Mouse (Mus musculus) hindbrain, embryonic 16.5 days (tissue): Measurements from ENCODE around the gene Rtl8c. TPM values are rescaled to one million over a fixed set of nuclear protein-coding genes. Genes with fewer than 3 reads are reported as not detected.
"Not testable (repeated sequence)": the region's sequence is repeated elsewhere in the genome, so short reads cannot be mapped to it uniquely, and the experiment has no call there.

Experiments
- ATAC-seq: fragments of 200-750 bp; cut with Nextera tagmentation; 2 replicates; pipeline ENCODE4 v1.8.0; 2017; ENCODE audit warnings: moderate TSS enrichment, moderate library complexity
- H3K27ac ChIP-seq: fragments of 300-500 bp; sonication (generic); 2 replicates; pipeline ENCODE4 v1.5.1; 2014; ENCODE audit warnings: low read depth, mild to moderate bottlenecking, control low read depth, low read length, moderate library complexity
- H3K27me3 ChIP-seq: fragments of 300-500 bp; sonication (generic); replicated peaks from 2 replicates; pipeline ENCODE4 v1.6.1; 2014; ENCODE audit warnings: low read length; ENCODE audit not compliant: control insufficient read depth, insufficient read depth
- H3K36me3 ChIP-seq: fragments of 300-500 bp; sonication (generic); 2 replicates; pipeline ENCODE4 v1.6.1; 2014; ENCODE audit warnings: mild to moderate bottlenecking, low read length, moderate library complexity, mixed read lengths; ENCODE audit not compliant: control insufficient read depth, insufficient read depth
- H3K4me1 ChIP-seq: fragments of 300-500 bp; sonication (generic); 2 replicates; pipeline ENCODE4 v1.6.1; 2014; ENCODE audit warnings: low read depth, low read length; ENCODE audit not compliant: control insufficient read depth, insufficient read depth
- H3K4me2 ChIP-seq: fragments of 300-500 bp; sonication (generic); 2 replicates; pipeline ENCODE4 v1.6.1; 2014; ENCODE audit warnings: mild to moderate bottlenecking, low read length, control low read depth, moderate library complexity
- H3K4me3 ChIP-seq: fragments of 300-500 bp; sonication (generic); 2 replicates; pipeline ENCODE4 v1.5.1; 2014; ENCODE audit warnings: mild to moderate bottlenecking, low read length, control low read depth, moderate library complexity
- H3K9ac ChIP-seq: fragments of 300-500 bp; sonication (generic); 2 replicates; pipeline ENCODE4 v1.6.1; 2014; ENCODE audit warnings: low read depth, mild to moderate bottlenecking, control low read depth, low read length, moderate library complexity
- H3K9me3 ChIP-seq: fragments of 300-500 bp; sonication (generic); 2 replicates; pipeline ENCODE4 v1.6.1; 2014; ENCODE audit warnings: mild to moderate bottlenecking, low read length, moderate library complexity; ENCODE audit not compliant: control insufficient read depth
- WGBS: fragments of 180-500 bp; shearing (Covaris S2); extraction: QIAGEN DNeasy Blood & Tissue Kit; methylation state at CpG from one replicate; pipeline ENCODE4 v1.1.7; 2014; 5-methylcytosine and 5-hydroxymethylcytosine counted together
- polyA plus RNA-seq: library from polyadenylated mRNA; unstranded; fragments of >200 nt; fragmentation: Nextera tagmentation; extraction: Ambion mirVana; gene quantifications from 2 replicates; pipeline ENCODE4 v1.2.1, GENCODE M21; 2015

Gene Rtl8c
- polyA plus RNA-seq, 1 experiment from 2014 or later, result 235 TPM

- not testable (repeated sequence) for H3K4me1 ChIP-seq, H3K4me2 ChIP-seq, H3K9ac ChIP-seq
These were observed 3.6 kb downstream of the Rtl8c start for GRCm38 (mm10) chrX:53611395-53611794.

DNA sequence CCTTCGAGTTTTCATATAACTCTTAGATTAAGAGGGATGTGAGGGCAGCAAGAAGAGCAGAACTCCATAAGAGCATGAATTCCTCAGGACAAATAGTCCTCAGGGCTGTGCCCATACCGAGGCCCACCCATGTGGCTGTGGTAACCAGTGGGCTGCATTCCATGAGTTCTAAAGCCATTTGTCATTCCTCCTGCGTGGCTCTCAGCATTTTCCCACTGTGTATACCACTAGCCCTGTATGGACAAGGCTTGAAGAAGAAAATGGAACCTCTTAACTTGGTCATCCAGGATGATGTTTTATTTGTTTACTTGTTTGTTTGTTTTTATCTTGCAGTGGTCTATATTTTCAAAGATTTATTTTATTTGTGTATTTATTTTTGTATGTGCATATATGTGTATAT lies 30.3 kb downstream of the Rtl8c start:
- ATAC-seq, H3K9ac ChIP-seq, H3K36me3 ChIP-seq, H3K9me3 ChIP-seq, H3K4me3 ChIP-seq, H3K4me1 ChIP-seq, H3K27ac ChIP-seq, H3K4me2 ChIP-seq, H3K27me3 ChIP-seq: not testable (repeated sequence)
- WGBS, result 60% methylated on average over 3 of the region's 3 CpGs

More at GRCm38 (mm10) chrX:53611395-53611794, 3.6 kb downstream of the Rtl8c start:
- H3K27ac ChIP-seq, H3K4me3 ChIP-seq, H3K27me3 ChIP-seq, ATAC-seq, H3K36me3 ChIP-seq, H3K9me3 ChIP-seq: not testable (repeated sequence)

DNA sequence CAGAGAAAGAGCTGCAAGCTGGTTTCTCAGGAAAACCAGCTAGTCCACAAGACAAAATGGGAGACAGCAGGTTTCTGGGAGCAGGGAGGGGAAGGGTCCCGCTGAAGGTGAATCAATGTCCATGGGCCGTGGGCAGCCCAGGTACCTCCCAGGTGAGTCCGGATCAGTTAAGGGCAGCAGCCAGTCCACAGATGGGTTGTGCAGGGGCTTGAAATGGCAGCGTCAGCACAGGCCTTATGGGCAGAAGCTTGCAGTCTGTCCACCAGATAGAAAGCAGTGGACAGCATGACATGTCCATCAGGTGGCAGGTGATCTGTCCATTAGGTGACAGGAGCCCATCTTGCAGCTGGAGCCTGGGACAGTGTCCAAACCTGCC lies 34.8 kb downstream of the Rtl8c start:
- WGBS, result 41% methylated on average over 2 of the region's 4 CpGs
- not testable (repeated sequence) for H3K27ac ChIP-seq, H3K9ac ChIP-seq, H3K4me1 ChIP-seq, H3K27me3 ChIP-seq, H3K9me3 ChIP-seq, H3K36me3 ChIP-seq, ATAC-seq
- peak overlapping the region; percentile 24 for H3K4me3 ChIP-seq
- peak overlapping the region; percentile 33 for H3K4me2 ChIP-seq

GRCm38 (mm10) chrX:53642980-53643961 lies 35.4 kb downstream of the Rtl8c start, which contains the start of gene Rtl8a:
Gene Rtl8a, minus strand, starts transcription at chrX:53643682.
- peak within 1 kb of the TSS; percentile 51 for H3K4me2 ChIP-seq
- WGBS, result 7% methylated on average over 10 of the region's 50 CpGs
- H3K27me3 ChIP-seq, H3K4me1 ChIP-seq, H3K36me3 ChIP-seq, H3K9me3 ChIP-seq, H3K27ac ChIP-seq, H3K9ac ChIP-seq: not testable (repeated sequence)
- peak; percentile 96 for ATAC-seq
- H3K4me3 ChIP-seq, result peak within 1 kb of the TSS; percentile 33

GRCm38 (mm10) chrX:53645885-53646284 lies 38.1 kb downstream of the Rtl8c start:
- no peak overlapping the region for H3K27ac ChIP-seq
- no peak for ATAC-seq
- whole genome bisulfite sequencing, result 89% methylated on average over 5 of the region's 6 CpGs
- no peaks in the 10 kb centered on the region for H3K27me3 ChIP-seq
- H3K4me2 ChIP-seq, result no peak overlapping the region
- no peak overlapping the region for H3K4me3 ChIP-seq
- no peaks in the 10 kb centered on the region for H3K9me3 ChIP-seq
- no peaks in the 10 kb centered on the region for H3K36me3 ChIP-seq
- H3K4me1 ChIP-seq, result no peaks in the 10 kb centered on the region
- no peak overlapping the region for H3K9ac ChIP-seq

GRCm38 (mm10) chrX:53652917-53653316 lies 45.1 kb downstream of the Rtl8c start:
- ATAC-seq, H3K27ac ChIP-seq, H3K4me1 ChIP-seq, H3K9me3 ChIP-seq, H3K36me3 ChIP-seq, H3K27me3 ChIP-seq, H3K9ac ChIP-seq, H3K4me3 ChIP-seq, H3K4me2 ChIP-seq: not testable (repeated sequence)
- 75% methylated on average over 4 of the region's 4 CpGs for WGBS

Other genes starting within 250 kb of the Rtl8c start
- 41.9 and 44.1 TPM in 2 replicates for gene Mospd1, start 237.5 kb upstream of the Rtl8c start, polyA plus RNA-seq
- gene Etd, start 173.1 kb upstream of the Rtl8c start, polyA plus RNA-seq, result not detected in 2 replicates
- 0.63 TPM in 1 of 2 replicates, not detected in the other for gene Gm14597, start 947 bp downstream of the Rtl8c start, polyA plus RNA-seq
- 223 and 232 TPM in 2 replicates for gene Rtl8a, start 35.6 kb downstream of the Rtl8c start, polyA plus RNA-seq
- gene Rtl8b, start 62.4 kb downstream of the Rtl8c start, polyA plus RNA-seq, result 179 and 188 TPM in 2 replicates
- 0.11 and 0.28 TPM in 2 replicates for gene 4930502E18Rik, start 116.8 kb downstream of the Rtl8c start, polyA plus RNA-seq
- not detected in 2 replicates for gene 1700013H16Rik, start 149.8 kb downstream of the Rtl8c start, polyA plus RNA-seq
- gene Zfp36l3, start 168.4 kb downstream of the Rtl8c start, polyA plus RNA-seq, result not detected in 2 replicates
- gene Xlr, start 189.7 kb downstream of the Rtl8c start, polyA plus RNA-seq, result 1.7 and 1.9 TPM in 2 replicates